8 mouse cellular contexts compared by ENCODE assay signal in the genomic region with DNA sequence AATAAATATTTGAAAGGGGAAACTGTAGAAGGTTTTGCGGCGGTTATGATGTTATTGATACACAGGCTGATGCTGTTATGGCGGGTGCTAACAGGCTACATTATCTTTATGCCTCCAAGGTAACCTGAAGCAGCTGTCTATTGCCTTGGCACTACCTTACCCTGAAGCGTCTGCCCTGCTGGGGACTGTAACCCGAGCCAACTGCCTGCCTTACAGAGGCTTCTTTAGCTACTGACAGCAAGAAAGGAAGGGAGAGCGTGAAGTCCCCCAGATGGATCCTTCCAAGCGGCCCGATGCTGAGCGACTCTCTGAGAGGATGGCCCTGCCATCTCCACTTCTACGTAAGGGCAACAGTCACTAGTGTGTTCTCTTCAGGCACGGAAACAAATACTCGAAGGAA. TPM values are rescaled to one million over a fixed set of nuclear protein-coding genes. Genes with fewer than 3 reads are reported as not detected.
DNase-seq lines count a peak whose midpoint lies in the region; ATAC-seq and TF ChIP-seq lines count a peak whose summit lies in the region.

A gene (plus strand): TSS at position 303 of the 400 bp plus-strand sequence.

- TF ChIP-seq RAD21 in CH12.LX (IDR thresholded peaks at IDR 0.05; ENCODE audit: low read depth, low read length) = no peak

- in situ Hi-C loops in CH12.LX (cut with MboI; ENCODE audit: low pct_ligation_motif_present, low pct_unique_long_range_greater_than_20kb, low sequenced_read_pairs) = no loop called here

- H3K9me3 ChIP-seq in heart, embryonic 11.5 days (replicated peaks; ENCODE audit: control insufficient read depth, low read length) = no peaks in the 10 kb centered on the region
- no peaks in the 10 kb centered on the region for H3K9me3 ChIP-seq in CH12.LX (replicated peaks; ENCODE audit: low read length)

- H3K4me2 ChIP-seq in heart, embryonic 11.5 days = no peak within 1 kb of the TSS
- H3K4me2 ChIP-seq in CH12.LX (ENCODE audit: insufficient read depth, low read depth, poor library complexity, severe bottlenecking) = no peak within 1 kb of the TSS
- no peak within 1 kb of the TSS for H3K4me2 ChIP-seq in myocyte (ENCODE audit: low read depth)

- no peaks in the 10 kb centered on the region for H3K36me3 ChIP-seq in heart, embryonic 11.5 days (ENCODE audit: control insufficient read depth, insufficient read depth, low read length)
- H3K36me3 ChIP-seq in heart, adult 2 months (ENCODE audit: control insufficient read depth, insufficient read depth, low read length) = no peaks in the 10 kb centered on the region
- H3K36me3 ChIP-seq in CH12.LX (replicated peaks in 1 of 2; ENCODE audit: control insufficient read depth in 1 of 2, insufficient read depth in 1 of 2, low read length in 1 of 2) (no peaks in the 10 kb centered on the region), myocyte (ENCODE audit: control insufficient read depth, insufficient read depth) (no peaks in the 10 kb centered on the region)

- no peak for DNase-seq in heart, adult 2 months
- DNase-seq in CH12.LX (ENCODE audit: extremely low read depth) = no peak
- no peak for DNase-seq in layer of hippocampus, postnatal 10 days (ENCODE audit: low spot score in 2 of 2)
- no peak for DNase-seq in right cerebral cortex, adult 2 months (ENCODE audit: low spot score in 2 of 2)
- DNase-seq in thymus, postnatal 36 days = no peak

- intact Hi-C loops in heart, adult 2 months (cut with DNase I) = no loop called here

- H3K27me3 ChIP-seq in heart, embryonic 11.5 days (ENCODE audit: control insufficient read depth, insufficient read depth, low read length) = no peaks in the 10 kb centered on the region
- H3K27me3 ChIP-seq in heart, adult 2 months (ENCODE audit: control insufficient read depth, insufficient read depth, low read length) = no peaks in the 10 kb centered on the region
- H3K27me3 ChIP-seq in CH12.LX (replicated peaks) (no peaks in the 10 kb centered on the region), myocyte (ENCODE audit: control insufficient read depth, insufficient read depth, insufficient read length) (peaks cover 7% of the 10 kb centered on the region)

- H3ac ChIP-seq in myocyte (ENCODE audit: control insufficient read depth, insufficient read length) = no peak within 1 kb of the TSS

- H3K27ac ChIP-seq in heart, embryonic 11.5 days (ENCODE audit: low read depth, low read length) = no peak within 1 kb of the TSS
- no peak within 1 kb of the TSS for H3K27ac ChIP-seq in heart, adult 2 months
- H3K27ac ChIP-seq in CH12.LX (ENCODE audit: insufficient read depth, low read depth) = no peak within 1 kb of the TSS
- H3K27ac ChIP-seq in embryonic fibroblast, embryonic 13.5 days (ENCODE audit: insufficient read depth, low read length) = no peak within 1 kb of the TSS

- no peak for TF ChIP-seq CTCF in heart, adult 2 months (IDR thresholded peaks at IDR 0.05)
- TF ChIP-seq CTCF in CH12.LX (conservative IDR thresholded peaks at IDR 0.05 in 1 of 2, IDR thresholded peaks at IDR 0.05 in 1 of 2; ENCODE audit: low read depth in 2 of 2, low read length in 2 of 2) = no peak
- no peak for TF ChIP-seq CTCF in embryonic fibroblast, embryonic 13.5 days (IDR thresholded peaks at IDR 0.05; ENCODE audit: borderline replicate concordance, insufficient read depth, low read length)

- no peak for TF ChIP-seq POLR2A in heart, adult 2 months (IDR thresholded peaks at IDR 0.05; ENCODE audit: insufficient read depth, low read depth, low read length)
- no peak for TF ChIP-seq POLR2A in CH12.LX (IDR thresholded peaks at IDR 0.05; ENCODE audit: low read depth, low read length)
- TF ChIP-seq POLR2A in embryonic fibroblast, embryonic 13.5 days (IDR thresholded peaks at IDR 0.05; ENCODE audit: low read depth, low read length) = no peak
- TF ChIP-seq POLR2A in myocyte (IDR thresholded peaks at IDR 0.05; ENCODE audit: insufficient read length, low read depth) = no peak

- no peak for TF ChIP-seq EP300 in heart, adult 2 months (IDR thresholded peaks at IDR 0.05; ENCODE audit: insufficient read depth, low read depth, low read length)
- no peak for TF ChIP-seq EP300 in CH12.LX (IDR thresholded peaks at IDR 0.05; ENCODE audit: low read length)

- ATAC-seq in heart, embryonic 11.5 days (replicated peaks; ENCODE audit: insufficient number of reproducible peaks, low FRiP score, low TSS enrichment) = no peak

- WGBS in heart, embryonic 11.5 days (ENCODE audit: insufficient replicate concordance) = 67% methylated on average over 12 of the region's 12 CpGs
- WGBS in heart, adult 2 months = 78% methylated on average over 12 of the region's 12 CpGs

- no peak within 1 kb of the TSS for H3K4me3 ChIP-seq in heart, embryonic 11.5 days (ENCODE audit: low read depth, low read length)
- no peak within 1 kb of the TSS for H3K4me3 ChIP-seq in heart, adult 2 months
- H3K4me3 ChIP-seq in CH12.LX (replicated peaks in 1 of 3; ENCODE audit: low read depth in 2 of 3, low read length in 2 of 3, poor library complexity in 1 of 3) (no peak within 1 kb of the TSS), myocyte (no peak within 1 kb of the TSS)
- H3K4me3 ChIP-seq in embryonic fibroblast, embryonic 13.5 days (ENCODE audit: insufficient read depth, low read length) = no peak within 1 kb of the TSS

- dilution Hi-C loops in CH12.LX (cut with MboI; ENCODE audit: extremely low pct_ligation_motif_present, extremely low pct_unique_long_range_greater_than_20kb, low sequenced_read_pairs) = no loop called here

- no peak within 1 kb of the TSS for H3K9ac ChIP-seq in heart, embryonic 11.5 days (ENCODE audit: low read depth, low read length)
- H3K9ac ChIP-seq in heart, adult 2 months (ENCODE audit: low read depth, low read length) = no peak within 1 kb of the TSS
- no peak within 1 kb of the TSS for H3K9ac ChIP-seq in CH12.LX (ENCODE audit: insufficient read depth, low read depth)

- H3K79me2 ChIP-seq in heart, adult 2 months (replicated peaks; ENCODE audit: control insufficient read depth, insufficient read depth, low read length) = no peaks in the 10 kb centered on the region
- H3K79me2 ChIP-seq in CH12.LX (replicated peaks; ENCODE audit: control insufficient read depth, extremely low read depth, insufficient read depth, poor library complexity, severe bottlenecking) (no peaks in the 10 kb centered on the region), myocyte (ENCODE audit: control insufficient read depth, insufficient read depth) (no peaks in the 10 kb centered on the region)

- no peaks in the 10 kb centered on the region for H3K4me1 ChIP-seq in heart, embryonic 11.5 days (ENCODE audit: control insufficient read depth, insufficient read depth, low read length)
- no peaks in the 10 kb centered on the region for H3K4me1 ChIP-seq in heart, adult 2 months (ENCODE audit: control insufficient read depth, insufficient read depth, low read length)
- peaks cover 2 to 4% of the 10 kb centered on the region in 2 experiments; a peak in 1 of 4 replicates for H3K4me1 ChIP-seq in CH12.LX (ENCODE audit: control insufficient read depth in 1 of 2, insufficient read depth in 2 of 2)
- H3K4me1 ChIP-seq in embryonic fibroblast, embryonic 13.5 days (ENCODE audit: control insufficient read depth, insufficient read depth, low read length) = no peaks in the 10 kb centered on the region

TF ChIP-seq in CH12.LX, 34 proteins besides CTCF, POLR2A, EP300 and RAD21:
- TF ChIP-seq NELFE (IDR thresholded peaks at IDR 0.05; ENCODE audit: low read depth, low read length) (no peak), PAX5 (IDR thresholded peaks at IDR 0.05; ENCODE audit: low read length) (no peak), ETS1 (conservative IDR thresholded peaks at IDR 0.05; ENCODE audit: low read depth, low read length) (no peak), KAT2A (IDR thresholded peaks at IDR 0.05; ENCODE audit: insufficient replicate concordance, low read length) (no peak), ZKSCAN1 (IDR thresholded peaks at IDR 0.05; ENCODE audit: borderline replicate concordance, low read depth, low read length) (no peak)

TF ChIP-seq in myocyte, 11 proteins besides CTCF, POLR2A, EP300 and RAD21:
- TF ChIP-seq CEBPB (IDR thresholded peaks at IDR 0.05; ENCODE audit: insufficient read depth, poor library complexity, severe bottlenecking) = no peak
- TF ChIP-seq USF1 (IDR thresholded peaks at IDR 0.05; ENCODE audit: low read depth) = no peak
- TF ChIP-seq E2F4 (IDR thresholded peaks at IDR 0.05; ENCODE audit: insufficient read depth) = no peak
- no peak for TF ChIP-seq TCF3 (IDR thresholded peaks at IDR 0.05; ENCODE audit: insufficient read length, low read depth)
- no peak for TF ChIP-seq POLR2AphosphoS2 (IDR thresholded peaks at IDR 0.05; ENCODE audit: insufficient read length, low read depth)
- no peak for TF ChIP-seq SRF (IDR thresholded peaks at IDR 0.05; ENCODE audit: control insufficient read depth, insufficient read length, low read depth)
- TF ChIP-seq MYOG (IDR thresholded peaks at IDR 0.05; ENCODE audit: control insufficient read depth in 1 of 3, insufficient read depth in 1 of 3, insufficient read length in 2 of 3, low read depth in 2 of 3) = no peak
- no peak for TF ChIP-seq REST (IDR thresholded peaks at IDR 0.05; ENCODE audit: insufficient read depth, insufficient read length)
- TF ChIP-seq TCF12 (IDR thresholded peaks at IDR 0.05; ENCODE audit: insufficient read depth, poor library complexity, severe bottlenecking) = no peak
- no peak for TF ChIP-seq MAX (IDR thresholded peaks at IDR 0.05; ENCODE audit: low read depth)
- no peak for TF ChIP-seq MYOD1 (IDR thresholded peaks at IDR 0.05; ENCODE audit: control insufficient read depth in 1 of 3, insufficient read length in 2 of 3, low read depth in 2 of 3)

RNA-seq across cellular contexts. Expression of the gene that starts here (rescaled TPM):
- polyA plus RNA-seq in heart, embryonic 11.5 days (2014; fragmentation: Nextera tagmentation; extraction: Ambion mirVana) = 34.6 and 38.2 TPM in 2 replicates
- 10 to 100 TPM in 1 of 2 experiments, 1 to 10 TPM in 1; 5.5 to 10.1 TPM for total RNA-seq in heart, adult 2 months (2021)
- polyA plus RNA-seq in heart, adult 2 months (2012; rRNA removed) = 3.2 and 4.7 TPM in 2 replicates
- 39.4 and 42.6 TPM in 2 replicates for total RNA-seq in CH12.LX (2012; rRNA removed)
- 113 and 115 TPM in 2 replicates for total RNA-seq in CH12.LX (2014; rRNA removed)
- polyA plus RNA-seq in CH12.LX (2012; ENCODE audit: insufficient read length, low read depth) = 71.7 and 93.4 TPM in 2 replicates
- polyA plus RNA-seq in embryonic fibroblast, embryonic 13.5 days (2011; ENCODE audit: insufficient read length, low read depth, missing spikeins) = 28.2 and 34.4 TPM in 2 replicates
- total RNA-seq in layer of hippocampus, postnatal 10 days (2021) = 10 to 100 TPM; 22.3 to 25.6 TPM
- 10.0 TPM for polyA plus RNA-seq in myocyte (2012; fragmentation: generic; extraction: Trizol)
